23 mouse cellular contexts compared by ENCODE assay signal in the genomic region with DNA sequence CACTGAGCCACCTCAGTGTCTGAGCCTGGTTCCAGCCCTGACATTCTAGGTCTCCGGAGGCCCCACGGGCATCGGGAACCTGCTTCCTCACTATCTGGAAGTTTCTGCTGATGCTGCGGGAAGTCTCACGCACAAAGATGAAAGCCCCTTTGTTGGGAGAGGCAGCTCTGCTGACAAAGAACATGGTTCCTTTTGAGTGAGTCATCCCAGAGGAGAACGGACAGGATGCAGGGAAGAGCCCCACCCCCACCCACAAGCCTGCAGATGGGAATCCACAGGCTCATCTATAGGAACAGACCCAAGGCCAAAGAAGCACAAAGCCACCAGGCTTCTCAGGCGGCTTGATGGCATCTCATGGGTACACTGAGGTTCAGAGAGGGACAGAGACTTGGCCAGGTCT.
A peak's percentile ranks its signal among the peaks of the same experiment; 100 is the strongest.
DNase-seq lines count a peak whose midpoint lies in the region; ATAC-seq lines count a peak whose summit lies in the region.
"Had no signal": no experiment of that assay in that cellular context is flagged by ENCODE, and none has a peak within 500 bp of the region (broad histone marks: within the 10 kb centered on the region; RNA-seq: fewer than 3 reads in every experiment).

No protein-coding gene starts in this region.

- no peak overlapping the region for H3K9ac ChIP-seq in forebrain, embryonic 12.5 days
- H3K9ac ChIP-seq: hindbrain, embryonic 13.5 days had no signal

- no peak for DNase-seq in forebrain, embryonic 10.5 days (ENCODE audit: extremely low spot score, low spot score)
- DNase-seq in 3134 (ENCODE audit: extremely low read depth, insufficient read length, low spot score): peak; percentile 56
- peak; percentile 93 for DNase-seq in Muller cell, postnatal 12 days (ENCODE audit: inconsistent ontology term)
- no peak for DNase-seq in embryonic facial prominence, embryonic 10.5 days (ENCODE audit: low spot score)
- no peak for DNase-seq in layer of hippocampus, postnatal 25 days (ENCODE audit: extremely low spot score in 1 of 2, low spot score in 1 of 2)
- no peak for DNase-seq in frontal cortex, adult 2 months (ENCODE audit: extremely low spot score in 1 of 2, low spot score in 1 of 2)
- DNase-seq in neural tube, embryonic 10.5 days (ENCODE audit: extremely low spot score, low spot score): no peak
- DNase-seq: adrenal gland, adult 8-10 months; adrenal gland, postnatal 36 days; cerebellum, adult 11-12 months; cerebellum, adult 9-10 months; cerebellum, postnatal 36 days; gastrocnemius, postnatal 10 days; heart, adult 18-20 months; heart, postnatal 10 days; heart, postnatal 4 days; kidney, adult 11 months had no signal

- H3K9me3 ChIP-seq in forebrain, embryonic 10.5 days: no peaks in the 10 kb centered on the region
- no peaks in the 10 kb centered on the region for H3K9me3 ChIP-seq in forebrain, embryonic 12.5 days
- no peaks in the 10 kb centered on the region for H3K9me3 ChIP-seq in embryonic facial prominence, embryonic 10.5 days
- H3K9me3 ChIP-seq: heart, embryonic 10.5 days; hindbrain, embryonic 13.5 days had no signal

- H3K4me1 ChIP-seq in forebrain, embryonic 10.5 days: peaks cover 64% of the 10 kb centered on the region
- H3K4me1 ChIP-seq in forebrain, embryonic 12.5 days: peaks cover 30% of the 10 kb centered on the region
- peaks cover 52% of the 10 kb centered on the region for H3K4me1 ChIP-seq in embryonic facial prominence, embryonic 10.5 days

- ATAC-seq in forebrain, embryonic 12.5 days (ENCODE audit: low FRiP score): no peak
- ATAC-seq: forebrain, embryonic 16.5 days; hindbrain, postnatal 0 days; Patski had no signal

- H3K4me2 ChIP-seq in forebrain, embryonic 12.5 days: no peak overlapping the region
- H3K4me2 ChIP-seq: hindbrain, embryonic 13.5 days had no signal

- no peaks in the 10 kb centered on the region for H3K36me3 ChIP-seq in forebrain, embryonic 10.5 days (replicated peaks)
- no peaks in the 10 kb centered on the region for H3K36me3 ChIP-seq in forebrain, embryonic 12.5 days (replicated peaks)
- H3K36me3 ChIP-seq in embryonic facial prominence, embryonic 10.5 days (replicated peaks): no peaks in the 10 kb centered on the region
- H3K36me3 ChIP-seq: heart, embryonic 10.5 days; hindbrain, embryonic 13.5 days had no signal

- 76% methylated on average over 7 of the region's 7 CpGs for WGBS in forebrain, embryonic 10.5 days
- WGBS in forebrain, embryonic 12.5 days: 63% methylated on average over 7 of the region's 7 CpGs
- 56% methylated on average over 7 of the region's 7 CpGs for WGBS in embryonic facial prominence, embryonic 10.5 days

- peaks cover 10% of the 10 kb centered on the region; the same call in 1 of the 2 replicates for H3K27me3 ChIP-seq in forebrain, embryonic 10.5 days (ENCODE audit: poor library complexity, severe bottlenecking)
- H3K27me3 ChIP-seq in forebrain, embryonic 12.5 days: no peaks in the 10 kb centered on the region; the same call in 1 of the 2 replicates
- H3K27me3 ChIP-seq in embryonic facial prominence, embryonic 10.5 days (replicated peaks; ENCODE audit: low read depth, poor library complexity, severe bottlenecking): 0 out of 2 replicates have a peak, but pooled peaks cover 5% of the 10 kb centered on the region
- H3K27me3 ChIP-seq: Patski had no signal

- no peak overlapping the region for H3K4me3 ChIP-seq in forebrain, embryonic 10.5 days
- no peak overlapping the region for H3K4me3 ChIP-seq in forebrain, embryonic 12.5 days (replicated peaks)
- H3K4me3 ChIP-seq in embryonic facial prominence, embryonic 10.5 days: no peak overlapping the region
- H3K4me3 ChIP-seq: heart, embryonic 10.5 days; hindbrain, embryonic 13.5 days had no signal

- H3K27ac ChIP-seq in forebrain, embryonic 10.5 days: 0 out of 2 replicates have a peak overlapping the region, but pooled peaks have one; percentile 16
- H3K27ac ChIP-seq in forebrain, embryonic 12.5 days: no peak overlapping the region
- peak overlapping the region; percentile 32; the same call in 1 of the 2 replicates for H3K27ac ChIP-seq in embryonic facial prominence, embryonic 10.5 days (replicated peaks)
- H3K27ac ChIP-seq: heart, embryonic 10.5 days; hindbrain, embryonic 13.5 days; hindbrain, postnatal 0 days had no signal

Comparison
In these comparisons a context has a peak if more than half of its experiments do, and no peak if none do; other contexts are left out.
1. DNase-seq: peak in 3134 (single experiment) and Muller cell, postnatal 12 days (single experiment); none in forebrain, embryonic 10.5 days (single experiment), embryonic facial prominence, embryonic 10.5 days (single experiment), layer of hippocampus, postnatal 25 days (0 of 2), frontal cortex, adult 2 months (0 of 2) and neural tube, embryonic 10.5 days (single experiment).